Comparison of ENCODE assay signal across 25 mouse cellular contexts in genomic region chr12:112035341-112036100, GRCm38 (mm10). TPM values are rescaled to one million over a fixed set of nuclear protein-coding genes. Genes with fewer than 3 reads are reported as not detected.
"Had no signal": no experiment of that assay in that cellular context is flagged by ENCODE, and none has a peak within 500 bp of the region (broad histone marks: within the 10 kb centered on the region; RNA-seq: fewer than 3 reads in every experiment).

No protein-coding gene starts in this region.

RNA-seq across cellular contexts. Expression of gene Rd3l, which starts 54.4 kb away (rescaled TPM):
- total RNA-seq: gastrocnemius, adult 18-20 months; gastrocnemius, adult 8-10 months; gastrocnemius, postnatal 14 days; gastrocnemius, postnatal 36 days; layer of hippocampus, adult 8-10 months; layer of hippocampus, postnatal 36 days; left cerebral cortex, adult 8-10 months; left cerebral cortex, postnatal 10 days had no signal
- polyA plus RNA-seq: gonadal fat pad, adult 2 months; hindbrain, embryonic 10.5 days; hindbrain, embryonic 12.5 days; hindbrain, embryonic 14.5 days; hindbrain, embryonic 16.5 days; intestine, embryonic 14.5 days; intestine, embryonic 16.5 days; kidney, adult 2 months; kidney, embryonic 15.5 days; kidney, postnatal 0 days; large intestine, adult 2 months; limb, embryonic 10.5 days; limb, embryonic 12.5 days; limb, embryonic 14.5 days; liver, embryonic 11.5 days; liver, embryonic 13.5 days; liver, embryonic 15.5 days had no signal
